Mouse (Mus musculus) small intestine, adult 2 months (tissue): ENCODE data around the gene Gria1. TPM values are rescaled to one million over a fixed set of nuclear protein-coding genes. Genes with fewer than 3 reads are reported as not detected.

Source experiments
- H3K27ac ChIP-seq: fragments of 200-500 bp; 2 replicates; pipeline ENCODE4 v1.5.1; 2012; ENCODE audit warnings: low read depth, low read length, control low read depth, inconsistent platforms; ENCODE audit not compliant: insufficient read depth
- H3K27me3 ChIP-seq: fragments of 200-500 bp; 2 replicates; pipeline ENCODE4 v1.6.1; 2012; ENCODE audit warnings: mild to moderate bottlenecking, moderate library complexity, low read length, inconsistent platforms; ENCODE audit not compliant: control insufficient read depth, insufficient read depth
- H3K36me3 ChIP-seq: fragments of 200-500 bp; 2 replicates; pipeline ENCODE4 v1.6.1; 2012; ENCODE audit warnings: mild to moderate bottlenecking, low read length, control low read depth, inconsistent platforms; ENCODE audit not compliant: control insufficient read depth, insufficient read depth
- H3K4me1 ChIP-seq: fragments of 200-500 bp; 2 replicates; pipeline ENCODE4 v1.6.1; 2012; ENCODE audit warnings: low read length, inconsistent platforms, mixed read lengths; ENCODE audit not compliant: control insufficient read depth, insufficient read depth, insufficient read length
- H3K4me3 ChIP-seq: fragments of 200-500 bp; 2 replicates; pipeline ENCODE4 v1.5.1; 2012; ENCODE audit warnings: low read depth, mild to moderate bottlenecking, control low read depth, inconsistent platforms, low read length, moderate library complexity
- CTCF ChIP-seq: fragments of 200-500 bp; IDR thresholded peaks from 2 replicates; pipeline ENCODE4 v1.5.1; 2012; ENCODE audit warnings: low read depth, mild to moderate bottlenecking, control low read depth, inconsistent platforms, low read length, moderate library complexity, mixed read lengths; ENCODE audit not compliant: insufficient replicate concordance, insufficient read length; ENCODE audit errors: extremely low read depth
- POLR2A ChIP-seq: fragments of 200-500 bp; IDR thresholded peaks from 2 replicates; pipeline ENCODE4 v1.6.1; 2012; ENCODE audit warnings: low read depth, mild to moderate bottlenecking, control low read depth, inconsistent platforms, low read length, moderate library complexity
- WGBS: fragments of 180-500 bp; shearing (Covaris S2); methylation state at CpG from one replicate; pipeline ENCODE4 v1.1.7; 2018; 5-methylcytosine and 5-hydroxymethylcytosine counted together
- polyA plus RNA-seq: library from polyadenylated mRNA; depleted of rRNA; stranded (reverse); fragments of >200 nt; gene quantifications from 2 replicates; pipeline ENCODE4 v1.2.3, GENCODE M21; 2012

Gene Gria1
- polyA plus RNA-seq, 1 experiment = 0.08 TPM

GRCm38 (mm10) chr11:57174165-57174564 lies 163.0 kb downstream of the Gria1 start:
- TF ChIP-seq POLR2A (no peak), CTCF (no peak)
- Histone ChIP-seq H3K27me3 (no peaks in the 10 kb centered on the region), H3K36me3 (no peaks in the 10 kb centered on the region), H3K4me1 (no peaks in the 10 kb centered on the region), H3K4me3 (no peak overlapping the region), H3K27ac (no peak overlapping the region)
- 53% methylated on average over 5 of the region's 5 CpGs for WGBS

DNA sequence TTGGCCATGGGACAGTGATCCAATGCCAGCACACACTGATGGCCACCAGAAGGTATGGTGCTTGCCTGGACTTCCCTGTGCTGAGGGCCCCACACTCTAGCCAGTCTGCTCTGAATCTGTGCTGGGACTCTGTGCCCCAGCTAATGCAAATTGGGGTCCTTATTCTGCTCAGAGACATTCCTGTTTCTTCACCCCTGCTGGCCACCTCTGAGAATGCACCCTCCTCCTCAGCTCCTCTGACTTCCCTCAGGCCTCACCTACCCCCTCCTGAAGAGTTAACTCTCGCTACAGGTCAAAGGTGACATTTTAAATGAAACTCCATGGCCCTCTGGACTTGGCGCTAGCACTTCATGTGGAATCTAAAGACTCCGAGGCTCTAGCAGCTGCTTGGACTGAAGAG lies 165.4 kb downstream of the Gria1 start:
- TF ChIP-seq POLR2A (no peak), CTCF (peak; percentile 8; the same call in 1 of the 2 replicates)
- H3K27me3 ChIP-seq = no peaks in the 10 kb centered on the region
- no peaks in the 10 kb centered on the region for H3K4me1 ChIP-seq
- H3K4me3 ChIP-seq = no peak overlapping the region
- no peak overlapping the region for H3K27ac ChIP-seq
- WGBS = 28% methylated on average over 3 of the region's 3 CpGs
- H3K36me3 ChIP-seq = no peaks in the 10 kb centered on the region

DNA sequence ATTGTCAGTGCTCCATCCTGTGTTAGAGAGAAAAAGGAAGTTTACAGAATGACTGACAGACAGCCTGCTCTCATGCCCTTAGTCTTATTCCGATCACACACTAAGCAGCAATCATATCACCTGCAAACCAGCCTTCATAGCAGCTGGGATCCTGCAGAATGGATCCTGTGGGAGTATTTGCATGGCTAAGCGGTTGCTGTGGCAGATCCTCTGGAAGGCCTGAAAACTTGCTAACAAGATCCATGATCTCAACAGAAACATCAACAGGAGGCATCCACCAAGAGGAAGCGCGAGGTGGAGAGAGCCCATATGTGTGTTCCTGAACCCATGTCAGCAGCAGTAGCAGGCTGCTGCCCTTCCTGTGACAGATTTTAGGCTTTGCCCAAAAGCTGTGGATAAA lies 173.0 kb downstream of the Gria1 start:
- TF ChIP-seq POLR2A (no peak), CTCF (no peak)
- Histone ChIP-seq H3K27me3 (no peaks in the 10 kb centered on the region), H3K4me1 (no peaks in the 10 kb centered on the region), H3K4me3 (no peak overlapping the region), H3K27ac (no peak overlapping the region), H3K36me3 (no peaks in the 10 kb centered on the region)
- 87% methylated on average over 4 of the region's 4 CpGs for WGBS

- no peak for TF ChIP-seq POLR2A
- no peak for TF ChIP-seq CTCF
- no peaks in the 10 kb centered on the region for H3K4me1 ChIP-seq
- no peaks in the 10 kb centered on the region for H3K27me3 ChIP-seq
- no peak overlapping the region for H3K4me3 ChIP-seq
- H3K27ac ChIP-seq = no peak overlapping the region
- H3K36me3 ChIP-seq = no peaks in the 10 kb centered on the region
Measured at GRCm38 (mm10) chr11:57185110-57185509, 173.9 kb downstream of the Gria1 start.

GRCm38 (mm10) chr11:57189391-57189790 lies 178.2 kb downstream of the Gria1 start:
- Histone ChIP-seq H3K4me3 (no peak overlapping the region), H3K4me1 (no peaks in the 10 kb centered on the region), H3K27me3 (no peaks in the 10 kb centered on the region), H3K36me3 (no peaks in the 10 kb centered on the region), H3K27ac (no peak overlapping the region)
- WGBS = 84% methylated on average over 8 of the region's 8 CpGs
- TF ChIP-seq CTCF = no peak
- no peak for TF ChIP-seq POLR2A

GRCm38 (mm10) chr11:57194746-57195145 lies 183.6 kb downstream of the Gria1 start:
- Histone ChIP-seq H3K4me1 (no peaks in the 10 kb centered on the region), H3K36me3 (no peaks in the 10 kb centered on the region), H3K27me3 (no peaks in the 10 kb centered on the region), H3K4me3 (no peak overlapping the region), H3K27ac (no peak overlapping the region)
- 77% methylated on average over 5 of the region's 5 CpGs for WGBS
- TF ChIP-seq POLR2A (no peak), CTCF (no peak)

DNA sequence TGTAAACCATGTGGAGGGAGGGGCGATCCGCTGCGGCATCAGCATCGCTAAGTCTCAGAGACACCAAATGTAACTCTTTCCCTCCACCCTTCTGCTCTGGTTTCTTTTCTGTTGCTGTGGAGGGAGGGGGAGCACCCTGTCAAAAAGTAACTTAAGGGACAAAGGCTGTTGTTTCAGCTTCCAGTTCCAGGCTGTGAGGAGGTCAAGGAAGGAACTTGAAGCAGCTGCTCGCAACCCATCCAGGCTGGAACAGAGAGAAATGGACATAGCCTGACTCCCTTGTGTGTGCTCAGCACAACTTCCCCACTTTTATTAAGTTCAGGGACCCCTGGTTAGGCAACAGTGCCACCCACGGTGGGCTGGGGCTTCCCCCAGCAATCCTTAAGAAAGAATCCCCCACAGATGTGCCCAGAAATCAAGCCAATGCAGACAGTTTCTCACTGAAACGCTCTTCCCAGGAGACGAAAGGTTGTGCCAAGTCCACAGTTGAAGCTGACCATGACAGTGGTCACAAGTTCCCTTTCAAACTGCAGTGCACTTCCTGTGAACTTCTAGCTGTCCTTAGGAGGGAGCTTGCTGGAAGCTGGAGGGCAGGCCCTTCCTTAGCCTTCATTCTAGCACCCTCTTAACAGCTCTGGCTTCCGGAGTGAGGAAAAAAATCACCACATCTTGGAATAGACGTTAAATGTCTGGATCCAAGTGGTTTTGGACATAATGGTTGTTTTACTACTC lies 190.2 kb downstream of the Gria1 start:
- no peak overlapping the region for H3K4me3 ChIP-seq
- no peaks in the 10 kb centered on the region for H3K4me1 ChIP-seq
- no peak for TF ChIP-seq CTCF
- no peak for TF ChIP-seq POLR2A
- H3K36me3 ChIP-seq = no peaks in the 10 kb centered on the region
- WGBS = 56% methylated on average over 10 of the region's 10 CpGs
- H3K27ac ChIP-seq = no peak overlapping the region
- no peaks in the 10 kb centered on the region for H3K27me3 ChIP-seq

DNA sequence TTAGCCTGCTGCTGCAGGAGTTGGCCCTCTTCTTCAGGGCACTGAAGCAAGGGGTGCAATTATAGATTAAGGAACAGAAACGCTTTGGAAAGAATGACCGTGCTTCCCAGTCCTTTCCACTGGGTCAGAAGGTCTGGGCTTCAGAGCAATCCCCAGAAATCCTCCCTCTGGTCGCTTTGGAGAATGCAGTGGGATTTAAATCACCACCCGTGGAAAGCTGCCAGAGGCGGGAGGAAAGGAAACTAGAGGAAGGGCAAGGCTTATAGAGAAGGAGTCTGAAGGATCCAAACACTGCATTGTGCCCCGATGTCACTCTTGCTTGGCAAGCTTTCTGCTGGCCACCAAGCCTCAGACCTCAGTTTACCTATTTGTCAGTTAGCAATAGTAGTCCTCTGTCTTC lies 193.2 kb downstream of the Gria1 start:
- TF ChIP-seq CTCF (no peak), POLR2A (no peak)
- no peak overlapping the region for H3K4me3 ChIP-seq
- H3K27ac ChIP-seq = no peak overlapping the region
- H3K27me3 ChIP-seq = no peaks in the 10 kb centered on the region
- 56% methylated on average over 6 of the region's 6 CpGs for WGBS
- no peaks in the 10 kb centered on the region for H3K36me3 ChIP-seq
- no peaks in the 10 kb centered on the region for H3K4me1 ChIP-seq
